Mouse (Mus musculus) forelimb bud, embryonic 11.5 days (tissue): Measurements from ENCODE around the gene Taf9.

Experiments used
- DNase-seq: peaks from one replicate; pipeline ENCODE4 v3.0.0-alpha.2; 2012; ENCODE audit warnings: low read depth, low spot score

Taf9 gene

DNA sequence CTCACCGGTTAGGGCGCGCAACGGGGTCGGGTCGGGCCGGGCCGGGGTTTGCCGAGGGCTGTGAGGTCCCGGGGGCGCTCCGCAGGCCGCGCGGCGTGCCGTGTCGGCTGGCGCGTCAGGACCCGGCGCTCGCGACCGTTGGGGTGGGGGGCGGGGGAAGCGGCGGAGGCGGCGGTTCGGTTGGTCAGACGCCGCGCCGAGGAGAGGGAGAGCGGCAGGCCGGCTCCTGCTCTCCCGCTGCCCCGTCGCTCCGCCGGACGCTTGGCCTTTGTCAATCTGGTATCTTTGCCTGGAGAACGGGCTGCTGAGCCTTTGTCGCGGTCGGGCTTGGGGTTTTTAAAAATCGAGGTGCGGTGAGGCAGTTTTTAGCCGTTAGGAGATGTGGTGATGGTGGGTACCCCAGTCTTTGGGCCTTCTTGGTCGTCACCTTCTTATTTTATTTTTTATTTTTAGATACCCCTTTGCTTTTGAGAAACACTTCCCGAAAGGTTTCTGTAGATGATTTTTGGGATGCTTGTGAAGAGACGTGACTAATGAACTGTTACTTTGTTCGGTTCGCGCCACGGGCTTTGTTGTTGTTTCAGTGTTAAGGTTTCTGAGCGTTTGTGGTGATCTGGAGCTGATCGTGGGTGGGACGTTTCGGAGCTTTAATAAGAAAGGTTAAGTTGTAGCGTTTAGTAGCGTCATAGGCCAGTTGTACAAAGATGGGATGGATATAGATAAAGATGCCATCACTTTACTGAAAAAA, at the start of gene Taf9:
Gene Taf9, plus strand, starts transcription at position 141 of the 748 bp plus-strand sequence.
- DNase-seq = no peak

GRCm38 (mm10) chr13:100602239-100602902, 49.0 kb upstream of the Taf9 start:
- DNase-seq = no peak

DNA sequence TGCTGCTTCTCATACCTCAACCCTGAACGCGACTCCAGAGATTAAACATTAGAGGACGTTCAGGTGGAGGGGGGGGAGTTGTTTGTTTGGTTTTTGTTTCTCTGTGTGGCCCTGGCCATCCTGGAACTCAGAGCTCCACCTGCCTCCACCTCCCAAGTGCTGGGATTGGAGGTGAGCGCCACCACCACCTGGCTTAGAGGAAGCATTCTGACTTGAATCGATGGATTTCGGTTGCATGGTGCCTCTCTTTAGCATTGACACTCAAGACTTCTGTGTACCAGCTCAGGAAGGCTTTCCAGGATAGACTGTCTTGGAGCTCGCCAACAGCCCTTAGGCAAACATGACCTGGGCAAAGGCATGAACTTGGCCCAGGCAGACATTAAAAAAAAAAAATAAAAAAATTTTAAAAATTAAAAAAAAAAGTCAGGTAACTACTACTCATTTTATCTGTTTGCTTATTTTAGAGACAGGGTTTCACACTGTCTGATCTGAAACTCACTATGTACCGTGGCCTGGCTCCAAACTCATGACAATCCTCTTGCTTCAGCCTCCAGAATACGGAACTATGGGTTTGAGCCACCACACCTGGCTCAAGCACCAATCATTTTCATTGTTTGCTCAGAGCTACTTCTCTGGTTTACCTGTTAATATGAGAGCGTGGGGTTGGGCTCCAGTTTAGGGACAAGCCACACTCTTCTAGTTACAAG, 48.2 kb upstream of the Taf9 start:
- DNase-seq = no peak

DNA sequence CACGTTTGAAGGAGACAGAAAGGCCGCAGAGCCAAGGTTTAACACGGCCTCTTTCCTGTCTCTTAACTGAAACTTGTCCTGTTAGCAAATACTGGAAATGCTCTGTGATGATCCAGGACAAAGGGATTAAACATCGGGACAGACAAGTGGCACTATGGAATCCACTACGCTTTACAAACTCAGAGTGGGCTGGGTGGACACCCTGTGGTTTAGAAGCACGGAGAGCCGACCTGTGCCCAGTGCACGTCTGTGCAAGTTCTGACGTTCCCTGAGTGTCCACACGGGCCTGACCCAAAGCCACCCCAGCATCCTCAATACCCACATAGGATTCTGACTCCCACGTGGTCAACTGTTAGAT, 47.7 kb upstream of the Taf9 start:
- DNase-seq = no peak

GRCm38 (mm10) chr13:100605845-100606244, 45.5 kb upstream of the Taf9 start:
- DNase-seq = no peak

- DNase-seq = no peak
Measured at GRCm38 (mm10) chr13:100607756-100608155, 43.6 kb upstream of the Taf9 start.

- no peak for DNase-seq
Measured at GRCm38 (mm10) chr13:100611266-100611665, 40.1 kb upstream of the Taf9 start.

DNA sequence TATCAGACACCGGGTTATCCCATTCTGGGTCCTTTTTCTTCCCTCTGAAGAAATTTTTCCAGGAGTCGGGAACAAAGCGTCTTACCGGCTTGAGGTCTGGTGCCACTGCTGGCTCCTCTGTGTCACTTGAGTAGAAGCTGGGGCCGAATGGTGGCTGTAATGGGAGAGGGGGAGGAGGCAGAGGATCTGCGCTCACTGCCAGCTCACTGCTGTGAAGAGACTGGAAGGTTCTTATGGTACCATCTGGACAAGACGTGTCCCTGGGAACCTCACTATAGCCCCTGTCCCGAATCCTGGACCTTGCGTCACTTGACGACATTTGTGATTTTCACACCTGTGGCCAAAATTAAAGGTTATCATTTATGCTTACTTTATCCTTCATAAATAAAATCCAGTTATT, 39.1 kb upstream of the Taf9 start:
- no peak for DNase-seq

DNA sequence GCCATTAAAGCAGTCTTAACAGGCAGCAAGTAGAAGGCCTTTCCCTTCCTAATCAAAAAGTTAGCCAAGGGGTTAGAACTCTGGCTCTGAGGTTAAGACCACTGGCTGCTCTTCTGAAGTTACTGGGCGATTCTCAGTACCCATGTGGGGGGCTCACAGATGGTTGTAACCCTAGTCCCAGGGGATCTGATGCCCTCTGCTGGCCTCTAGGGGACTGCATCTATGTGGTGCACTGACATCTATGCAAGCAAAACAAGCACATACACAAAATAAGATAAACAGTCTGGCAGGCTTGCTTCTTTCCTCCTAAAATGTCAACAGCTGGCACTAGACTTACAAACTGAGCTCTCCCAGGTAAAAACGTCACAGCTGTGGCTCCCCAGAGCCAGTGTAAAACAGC, 38.5 kb upstream of the Taf9 start:
- DNase-seq = no peak

DNA sequence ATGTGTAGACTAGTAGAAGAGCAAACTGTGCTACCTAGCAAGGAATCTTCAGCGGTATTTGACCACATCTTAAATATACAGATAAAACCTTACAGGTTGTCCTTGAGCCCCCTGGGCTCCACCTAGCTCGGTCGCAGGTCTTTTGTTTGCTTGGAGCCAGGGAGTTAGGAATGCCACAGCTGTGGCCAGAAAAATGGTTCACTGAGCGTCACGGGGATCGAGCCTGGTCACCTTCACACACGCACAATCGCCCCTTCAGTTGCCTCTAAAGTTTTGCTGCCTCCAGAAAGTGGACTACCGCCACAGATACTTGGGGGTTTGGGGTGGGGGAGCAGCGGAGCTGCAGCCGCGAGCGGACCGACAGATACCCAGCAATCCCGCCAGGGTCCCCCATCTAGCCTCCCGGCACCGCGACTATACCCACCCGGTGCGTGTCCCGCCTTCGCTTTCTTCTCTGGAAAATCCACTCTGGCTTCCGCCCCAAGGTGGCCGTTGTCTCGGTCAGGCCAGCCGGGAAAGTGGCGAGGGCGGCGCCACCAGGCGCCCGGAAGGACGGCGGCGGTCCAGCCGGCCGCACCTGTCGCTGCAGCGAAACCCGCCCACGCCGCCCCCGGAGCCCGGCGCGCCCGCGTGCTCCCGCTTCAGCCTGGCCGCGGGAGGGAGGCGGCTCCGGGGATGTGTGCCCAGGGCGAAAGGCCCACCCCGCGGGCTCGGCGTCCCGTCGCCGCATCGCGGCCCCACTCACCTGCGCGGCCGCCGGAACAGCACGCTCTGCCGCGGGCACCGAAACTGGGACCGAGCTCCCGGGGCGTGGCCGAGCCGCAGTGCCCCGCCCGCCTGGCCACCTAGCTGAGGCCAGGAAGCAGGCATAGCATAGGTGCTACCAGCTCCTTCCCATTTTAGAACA, 34.9 kb upstream of the Taf9 start, which contains the start of gene Marveld2:
Gene Marveld2, minus strand, starts transcription at position 791 of the 907 bp plus-strand sequence.
- no peak for DNase-seq

DNA sequence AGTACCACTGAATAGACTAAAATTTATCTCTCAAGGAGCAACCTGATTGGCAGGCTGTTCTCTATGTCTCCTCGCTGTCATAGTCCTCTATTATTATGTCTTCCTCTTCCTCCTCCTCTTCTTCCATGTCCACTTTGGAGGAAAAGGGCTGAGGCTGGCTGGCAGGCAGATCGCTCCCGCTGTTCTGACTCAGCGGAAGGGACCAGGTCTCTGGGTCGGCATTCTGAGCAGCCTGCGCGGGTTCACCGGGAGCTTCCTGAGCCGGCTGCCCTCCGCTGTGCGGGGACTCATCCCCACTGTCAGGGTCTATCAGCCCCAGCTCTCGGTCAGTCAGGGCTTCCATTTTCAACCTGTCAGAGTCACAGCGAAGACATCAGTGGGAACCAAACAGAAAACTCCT, 33.8 kb upstream of the Taf9 start:
- DNase-seq = no peak

DNA sequence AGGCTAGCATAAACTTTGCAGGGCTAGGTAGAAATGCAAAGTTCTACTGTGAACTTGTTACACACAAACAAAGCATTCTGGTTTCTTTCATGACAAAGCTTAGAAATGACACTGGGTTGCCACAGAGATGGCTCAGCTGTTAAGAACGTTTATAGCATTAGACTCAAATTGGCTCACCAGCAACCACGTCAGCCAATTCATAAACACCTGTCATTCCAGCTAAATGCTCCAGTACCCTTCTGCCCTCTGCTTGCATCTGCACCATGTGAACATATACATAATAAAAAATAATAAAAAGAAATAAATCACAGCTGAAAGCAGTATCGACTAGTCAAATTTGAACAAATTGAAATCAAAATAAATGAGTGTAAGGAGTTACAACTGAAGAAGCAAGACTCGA, 29.1 kb upstream of the Taf9 start:
- no peak for DNase-seq

GRCm38 (mm10) chr13:100634106-100634691, 17.2 kb upstream of the Taf9 start:
- DNase-seq = no peak

DNA sequence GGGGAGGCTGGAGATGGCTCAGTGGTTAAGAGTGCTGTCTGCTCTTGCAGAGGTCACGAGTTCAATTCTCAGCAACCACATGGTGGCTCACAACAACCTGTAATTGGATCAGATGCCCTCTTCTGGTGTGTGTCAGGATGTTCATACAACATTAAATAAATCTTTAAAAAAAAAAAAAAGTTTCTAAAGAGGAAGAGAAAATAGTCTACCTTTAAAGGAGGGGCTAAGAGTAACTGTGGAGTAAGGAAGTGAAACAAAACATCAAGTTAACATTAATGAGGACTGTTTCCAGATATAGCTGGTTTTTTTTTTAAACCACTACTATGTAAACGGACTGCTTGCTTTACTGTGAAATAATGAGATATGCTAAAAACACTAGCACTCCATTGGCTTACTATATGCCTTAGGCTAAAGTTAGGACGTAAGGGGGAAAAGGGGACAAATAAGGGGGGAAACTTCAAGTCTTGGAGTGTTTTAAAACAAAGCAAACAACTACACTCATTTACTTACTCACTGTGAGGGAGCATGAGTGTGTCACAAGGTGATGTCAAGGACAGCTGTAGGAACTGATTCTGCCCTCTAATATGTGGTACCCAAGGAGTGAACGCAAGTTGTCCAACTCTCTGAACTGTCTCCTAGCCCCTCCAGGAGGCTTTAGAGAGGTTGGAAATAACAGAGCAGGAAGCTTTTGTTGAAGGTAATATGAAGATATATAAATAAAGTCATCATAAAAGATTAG, 8.7 kb upstream of the Taf9 start:
- DNase-seq = no peak

DNA sequence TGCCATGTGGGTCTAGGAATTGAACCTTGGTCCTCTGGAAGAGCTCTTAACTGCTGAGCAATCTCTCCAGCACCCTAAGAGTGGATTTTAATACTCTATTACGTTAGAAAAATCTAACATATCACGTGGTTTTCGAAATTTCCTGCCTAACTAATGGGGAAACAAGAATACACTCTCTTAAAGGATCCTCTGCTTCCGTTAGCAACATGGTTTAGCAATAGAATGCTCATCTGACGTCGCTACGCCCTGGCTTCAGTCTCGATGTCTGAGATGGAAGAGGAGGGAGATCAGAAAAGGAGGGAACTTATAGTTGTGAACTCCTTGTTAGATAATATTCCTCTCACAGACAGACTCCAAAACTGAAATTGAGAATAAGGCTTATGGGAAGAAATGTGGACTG, 3.2 kb upstream of the Taf9 start:
- no peak for DNase-seq

- peak; percentile 92 for DNase-seq
Measured at GRCm38 (mm10) chr13:100650550-100651438, 585 bp upstream of the Taf9 start, which contains the start of the genes Ak6 and Rad17. TSS of gene Ak6 (plus strand) at chr13:100650979. TSS of gene Rad17 (minus strand) at chr13:100651051.

DNA sequence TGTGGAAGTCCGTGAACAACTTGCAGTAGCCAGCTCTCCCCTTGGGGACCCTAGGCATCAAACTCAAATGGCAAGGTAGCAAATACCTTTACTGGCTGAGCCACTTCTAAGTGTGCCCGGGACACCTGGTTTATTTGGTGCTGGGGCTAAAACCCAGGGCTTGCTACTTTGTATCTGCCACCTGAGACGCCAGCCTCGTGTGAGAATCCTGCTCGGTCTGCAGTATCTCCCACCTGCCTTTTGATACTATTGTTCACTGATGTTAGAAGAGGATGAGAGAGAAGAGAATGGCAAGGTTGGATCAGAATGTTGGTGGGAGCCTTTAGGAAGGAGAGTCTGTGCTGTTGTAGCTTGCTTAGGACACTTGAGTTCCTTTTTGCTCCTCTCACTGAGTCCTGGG, 6.7 kb downstream of the Taf9 start:
- DNase-seq = no peak

DNA sequence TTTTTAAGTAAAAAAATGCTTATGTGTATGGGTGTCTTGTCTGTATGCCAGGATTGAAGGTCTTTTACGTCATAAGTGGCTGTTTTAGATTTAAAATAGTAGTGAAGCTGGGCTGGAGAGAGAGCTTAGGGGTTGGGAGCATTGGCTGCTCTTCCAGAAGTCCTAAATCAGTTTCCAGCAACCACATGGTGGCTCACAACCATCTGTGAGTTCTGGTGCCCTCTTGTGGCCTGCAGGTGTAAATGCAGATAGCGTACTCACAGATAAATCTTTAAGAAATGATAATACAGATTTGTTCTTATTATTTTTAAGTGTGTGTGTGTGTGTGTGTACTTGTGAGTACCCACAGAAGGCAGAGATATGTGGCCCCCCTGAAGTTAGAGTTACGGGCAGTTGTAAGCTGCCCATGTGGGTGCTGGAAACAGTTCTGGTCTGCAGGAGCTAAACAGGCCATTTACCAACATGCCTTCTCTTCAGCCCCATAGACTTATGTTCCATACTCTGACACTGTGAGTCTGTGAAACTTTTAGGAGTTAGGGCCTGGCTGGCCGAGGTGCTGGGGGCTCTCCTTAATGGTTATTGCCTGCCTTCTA, 8.6 kb downstream of the Taf9 start:
- peak; percentile 77 for DNase-seq
